Mouse (Mus musculus): ENCODE data around the gene Cntnap2.

DNA sequence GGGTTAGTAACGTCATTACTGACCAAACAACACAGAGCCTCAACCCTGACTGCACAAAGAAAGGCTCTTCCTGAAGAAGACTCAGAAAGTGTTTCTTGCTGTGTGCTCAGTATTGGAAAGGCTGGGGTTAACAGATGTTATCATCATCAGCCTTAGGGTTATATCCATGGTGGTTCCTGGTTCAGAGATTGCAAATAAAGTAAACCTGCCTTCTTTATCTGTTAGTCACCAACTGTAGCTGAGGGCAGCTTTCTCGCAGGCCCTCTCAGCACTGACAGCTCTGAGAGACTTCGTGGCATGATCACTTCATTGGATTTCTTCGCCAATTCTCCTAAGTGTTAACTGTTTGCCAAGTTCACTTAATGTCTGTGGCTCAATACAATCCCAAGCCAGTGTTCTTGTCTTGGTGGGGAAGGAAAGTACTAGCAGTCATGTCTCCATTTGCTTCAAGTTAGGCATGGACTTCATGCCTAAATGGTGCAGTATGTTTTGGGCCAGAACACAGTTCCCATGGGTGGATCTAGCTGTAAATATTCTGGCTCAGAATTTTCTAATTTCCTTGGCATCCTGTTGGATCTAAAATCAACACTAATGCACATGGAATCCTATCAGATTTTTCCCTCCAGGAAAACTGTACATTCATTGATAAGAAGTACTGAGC is 2197.2 kb downstream of the Cntnap2 start:
- TF ChIP-seq EP300 (IDR thresholded peaks at IDR 0.05; ENCODE audit: low read length) (no peak), CTCF (conservative IDR thresholded peaks at IDR 0.05 in 1 of 2, IDR thresholded peaks at IDR 0.05 in 1 of 2; ENCODE audit: low read depth in 2 of 2, low read length in 2 of 2) (no peak), BHLHE40 (IDR thresholded peaks at IDR 0.05; ENCODE audit: low read depth, low read length) (no peak), POLR2A (IDR thresholded peaks at IDR 0.05; ENCODE audit: low read depth, low read length) (no peak), RCOR1 (conservative IDR thresholded peaks at IDR 0.05; ENCODE audit: low read depth, low read length) (no peak), TCF12 (IDR thresholded peaks at IDR 0.05; ENCODE audit: low read depth, low read length) (no peak)
